22 mouse cellular contexts compared by ENCODE assay signal in genomic region chr12:52922510-52922909, GRCm38 (mm10).
DNase-seq lines count a peak whose midpoint lies in the region; ATAC-seq and TF ChIP-seq lines count a peak whose summit lies in the region.
"Had no signal": no experiment of that assay in that cellular context is flagged by ENCODE, and none has a peak within 500 bp of the region (broad histone marks: within the 10 kb centered on the region; RNA-seq: fewer than 3 reads in every experiment).

No protein-coding gene starts in this region.

- H3K27ac ChIP-seq in gastrocnemius, adult 2 months = peak overlapping the region; percentile 28; the same call in 1 of the 2 replicates
- H3K27ac ChIP-seq in heart, embryonic 12.5 days (ENCODE audit: poor library complexity, severe bottlenecking) = peak overlapping the region; percentile 67
- H3K27ac ChIP-seq in intestine, embryonic 14.5 days (ENCODE audit: low read depth) = no peak overlapping the region
- no peak overlapping the region for H3K27ac ChIP-seq in intestine, embryonic 15.5 days
- no peak overlapping the region for H3K27ac ChIP-seq in kidney, embryonic 14.5 days (ENCODE audit: low read depth, low read length)
- H3K27ac ChIP-seq: embryonic facial prominence, embryonic 15.5 days; forebrain, embryonic 10.5 days; hindbrain, embryonic 13.5 days; hindbrain, postnatal 0 days had no signal

- no peak for DNase-seq in gastrocnemius, adult 2 months
- DNase-seq in gastrocnemius, postnatal 10 days = no peak
- no peak for DNase-seq in heart, postnatal 25 days (ENCODE audit: low spot score)
- peak; percentile 44 for DNase-seq in intestine, embryonic 14.5 days (ENCODE audit: low spot score)
- DNase-seq: adrenal gland, adult 8-10 months; adrenal gland, postnatal 36 days; B cell, adult 2 months; cerebellum, adult 2 months; cerebellum, postnatal 10 days; kidney, adult 2 months had no signal

- H3K36me3 ChIP-seq in heart, embryonic 12.5 days = no peaks in the 10 kb centered on the region
- no peaks in the 10 kb centered on the region for H3K36me3 ChIP-seq in intestine, embryonic 14.5 days (ENCODE audit: control insufficient read depth, insufficient read depth, low read length)
- no peaks in the 10 kb centered on the region for H3K36me3 ChIP-seq in intestine, embryonic 15.5 days
- H3K36me3 ChIP-seq in kidney, embryonic 14.5 days (ENCODE audit: control insufficient read depth, insufficient read depth, low read length) = no peaks in the 10 kb centered on the region
- H3K36me3 ChIP-seq: embryonic facial prominence, embryonic 15.5 days; forebrain, embryonic 10.5 days; G1E; hindbrain, embryonic 13.5 days had no signal

- no peak overlapping the region for H3K4me3 ChIP-seq in gastrocnemius, adult 2 months
- no peak overlapping the region for H3K4me3 ChIP-seq in heart, embryonic 12.5 days
- H3K4me3 ChIP-seq in intestine, embryonic 14.5 days (ENCODE audit: low read depth, low read length) = no peak overlapping the region
- H3K4me3 ChIP-seq in intestine, embryonic 15.5 days (replicated peaks) = no peak overlapping the region
- no peak overlapping the region for H3K4me3 ChIP-seq in kidney, embryonic 14.5 days (ENCODE audit: low read length)
- H3K4me3 ChIP-seq: embryonic facial prominence, embryonic 15.5 days; erythroblast, embryonic 14.5 days; forebrain, embryonic 10.5 days; hindbrain, embryonic 13.5 days had no signal

- no peaks in the 10 kb centered on the region for H3K9me3 ChIP-seq in heart, embryonic 12.5 days (replicated peaks)
- H3K9me3 ChIP-seq in intestine, embryonic 14.5 days (ENCODE audit: control insufficient read depth, low read length) = no peaks in the 10 kb centered on the region
- no peaks in the 10 kb centered on the region for H3K9me3 ChIP-seq in intestine, embryonic 15.5 days
- no peaks in the 10 kb centered on the region for H3K9me3 ChIP-seq in kidney, embryonic 14.5 days (ENCODE audit: control insufficient read depth, low read length)
- H3K9me3 ChIP-seq: embryonic facial prominence, embryonic 15.5 days; forebrain, embryonic 10.5 days; hindbrain, embryonic 13.5 days had no signal

- no peak for TF ChIP-seq CTCF in gastrocnemius, adult 2 months (IDR thresholded peaks at IDR 0.05)

- WGBS in heart, embryonic 12.5 days = 49% methylated on average over 6 of the region's 6 CpGs
- 86% methylated on average over 6 of the region's 6 CpGs for WGBS in intestine, embryonic 14.5 days
- WGBS in intestine, embryonic 15.5 days = 87% methylated on average over 6 of the region's 6 CpGs
- 89% methylated on average over 6 of the region's 6 CpGs for WGBS in kidney, embryonic 14.5 days

- H3K4me2 ChIP-seq in heart, embryonic 12.5 days = peak overlapping the region; percentile 14
- H3K4me2 ChIP-seq in intestine, embryonic 14.5 days (ENCODE audit: low read length) = no peak overlapping the region
- H3K4me2 ChIP-seq in intestine, embryonic 15.5 days (replicated peaks) = no peak overlapping the region
- no peak overlapping the region for H3K4me2 ChIP-seq in kidney, embryonic 14.5 days (replicated peaks; ENCODE audit: low read depth, low read length)
- H3K4me2 ChIP-seq: embryonic facial prominence, embryonic 15.5 days; hindbrain, embryonic 13.5 days had no signal

- no peaks in the 10 kb centered on the region for H3K27me3 ChIP-seq in heart, embryonic 12.5 days (replicated peaks)
- H3K27me3 ChIP-seq in intestine, embryonic 14.5 days (replicated peaks; ENCODE audit: control insufficient read depth, insufficient read depth, low read length) = no peaks in the 10 kb centered on the region
- H3K27me3 ChIP-seq in intestine, embryonic 15.5 days (replicated peaks) = no peaks in the 10 kb centered on the region
- no peaks in the 10 kb centered on the region for H3K27me3 ChIP-seq in kidney, embryonic 14.5 days (ENCODE audit: control insufficient read depth, insufficient read depth, low read length)
- H3K27me3 ChIP-seq: embryonic facial prominence, embryonic 15.5 days; hindbrain, embryonic 13.5 days had no signal

- peaks cover 28% of the 10 kb centered on the region for H3K4me1 ChIP-seq in heart, embryonic 12.5 days (replicated peaks)
- H3K4me1 ChIP-seq in intestine, embryonic 14.5 days (replicated peaks; ENCODE audit: control insufficient read depth, insufficient read depth, low read length) = no peaks in the 10 kb centered on the region; the same call in 1 of the 2 replicates
- 0 out of 2 replicates have a peak, but pooled peaks cover 3% of the 10 kb centered on the region for H3K4me1 ChIP-seq in intestine, embryonic 15.5 days (replicated peaks)
- H3K4me1 ChIP-seq in kidney, embryonic 14.5 days (ENCODE audit: control insufficient read depth, insufficient read depth, low read length) = peaks cover 5% of the 10 kb centered on the region; the same call in 1 of the 2 replicates

- no peak for ATAC-seq in heart, embryonic 12.5 days (ENCODE audit: insufficient number of reproducible peaks, low FRiP score)
- no peak for ATAC-seq in intestine, embryonic 14.5 days (replicated peaks; ENCODE audit: low FRiP score, low TSS enrichment, low read depth)
- ATAC-seq in intestine, embryonic 15.5 days = no peak
- no peak for ATAC-seq in kidney, embryonic 14.5 days (ENCODE audit: low FRiP score, low TSS enrichment)
- ATAC-seq: CD4-positive, CD25-positive, alpha-beta regulatory T cell, adult 4 months; forebrain, embryonic 14.5 days; hindbrain, postnatal 0 days; intestine, embryonic 16.5 days had no signal

- intact Hi-C loops in gastrocnemius, adult 2 months (cut with DNase I) = no loop called here
- intact Hi-C loops in heart, postnatal 25 days (cut with DNase I) = no loop called here

- H3K9ac ChIP-seq in heart, embryonic 12.5 days = no peak overlapping the region
- no peak overlapping the region for H3K9ac ChIP-seq in intestine, embryonic 14.5 days (ENCODE audit: low read length)
- H3K9ac ChIP-seq in intestine, embryonic 15.5 days = no peak overlapping the region
- no peak overlapping the region for H3K9ac ChIP-seq in kidney, embryonic 14.5 days (ENCODE audit: low read depth, low read length)
- H3K9ac ChIP-seq: embryonic facial prominence, embryonic 15.5 days; hindbrain, embryonic 13.5 days had no signal

Comparison
In these comparisons a context has a peak if more than half of its experiments do, and no peak if none do; other contexts are left out.
1. H3K27ac ChIP-seq: peak in gastrocnemius, adult 2 months (single experiment) and heart, embryonic 12.5 days (single experiment); none in intestine, embryonic 14.5 days (single experiment), intestine, embryonic 15.5 days (single experiment) and kidney, embryonic 14.5 days (single experiment).